Mouse (Mus musculus): ENCODE measurements around the gene Ssmem1. TPM values are rescaled to one million over a fixed set of nuclear protein-coding genes. Genes with fewer than 3 reads are reported as not detected.
A peak's percentile ranks its signal among the peaks of the same experiment; 100 is the strongest.

Gene Ssmem1
- polyA plus RNA-seq, 1 experiment from 2014 or later = not detected

DNA sequence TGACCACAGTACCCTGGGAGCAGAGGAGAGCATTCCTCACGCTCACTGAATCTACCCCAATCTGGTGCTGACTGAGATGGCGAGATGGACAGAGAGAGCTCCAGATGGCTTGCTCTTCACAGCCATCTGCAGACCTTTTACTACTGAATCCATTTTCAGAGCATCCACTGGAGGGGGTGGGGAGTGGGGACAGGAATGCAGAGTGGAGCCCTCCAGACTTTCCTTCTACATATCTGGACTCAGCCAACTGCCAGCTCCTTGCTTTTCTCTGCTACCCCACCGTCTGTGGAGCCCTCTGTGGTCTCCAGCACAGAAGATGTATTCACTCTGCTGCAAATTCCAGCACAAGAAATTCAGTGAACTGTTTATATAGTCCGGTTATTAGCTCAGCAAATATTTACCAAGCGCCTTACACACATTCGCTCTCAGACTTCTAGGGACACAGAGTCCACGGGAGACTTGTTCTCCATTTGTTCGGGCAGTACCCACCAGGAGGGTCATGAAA lies 32.4 kb upstream of the Ssmem1 start:
- Histone ChIP-seq H3K36me3 (peaks cover 33% of the 10 kb centered on the region), H3K27me3 (no peaks in the 10 kb centered on the region), H3K9ac (no peak overlapping the region), H3K9me3 (no peaks in the 10 kb centered on the region), H3K4me1 (peaks cover 5% of the 10 kb centered on the region; the same call in 1 of the 2 replicates), H3K4me3 (no peak overlapping the region), H3K27ac (peak overlapping the region; percentile 28; the same call in 1 of the 2 replicates), H3K4me2 (no peak overlapping the region)
- ATAC-seq (ENCODE audit: insufficient number of reproducible peaks, insufficient read depth, low FRiP score, low TSS enrichment, low read depth) = no peak
- WGBS = 79% methylated on average over 8 of the region's 8 CpGs

- Histone ChIP-seq H3K27ac (no peak overlapping the region), H3K4me3 (no peak overlapping the region), H3K9me3 (no peaks in the 10 kb centered on the region), H3K9ac (no peak overlapping the region), H3K4me2 (no peak overlapping the region), H3K36me3 (peaks cover 38% of the 10 kb centered on the region), H3K27me3 (no peaks in the 10 kb centered on the region), H3K4me1 (peaks cover 5% of the 10 kb centered on the region; the same call in 1 of the 2 replicates)
- ATAC-seq (ENCODE audit: insufficient number of reproducible peaks, insufficient read depth, low FRiP score, low TSS enrichment, low read depth) = no peak
- WGBS = 86% methylated on average over 6 of the region's 6 CpGs
Measured at GRCm38 (mm10) chr6:30477784-30478183, 31.9 kb upstream of the Ssmem1 start.

DNA sequence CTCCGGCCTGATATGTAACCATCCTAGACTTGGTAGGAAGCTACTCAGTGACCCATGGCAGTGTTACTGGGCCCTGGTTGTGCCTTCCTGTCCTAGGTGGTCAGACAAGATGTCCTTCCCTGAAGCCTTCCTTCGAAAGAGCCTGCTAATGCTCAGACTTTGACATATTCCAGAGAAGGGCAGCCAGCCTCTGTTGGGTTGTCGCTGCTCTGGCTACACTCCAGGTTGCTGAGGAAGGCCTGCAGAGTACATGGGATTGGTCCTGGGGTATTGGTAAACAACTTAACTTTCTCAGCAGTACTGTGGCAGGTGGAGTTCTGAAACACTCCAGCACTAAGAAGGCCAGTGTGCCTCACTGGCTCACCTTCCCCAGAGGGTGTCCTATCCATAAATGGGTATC lies 30.2 kb upstream of the Ssmem1 start:
- Histone ChIP-seq H3K4me1 (peaks cover 5% of the 10 kb centered on the region; the same call in 1 of the 2 replicates), H3K27me3 (no peaks in the 10 kb centered on the region), H3K9ac (no peak overlapping the region), H3K27ac (no peak overlapping the region), H3K4me2 (no peak overlapping the region), H3K36me3 (peaks cover 54% of the 10 kb centered on the region), H3K4me3 (no peak overlapping the region), H3K9me3 (no peaks in the 10 kb centered on the region)
- 91% methylated on average over 3 of the region's 3 CpGs for WGBS
- ATAC-seq (ENCODE audit: insufficient number of reproducible peaks, insufficient read depth, low FRiP score, low TSS enrichment, low read depth) = no peak

- Histone ChIP-seq H3K36me3 (peaks cover 87% of the 10 kb centered on the region), H3K4me1 (no peaks in the 10 kb centered on the region), H3K4me3 (no peak overlapping the region), H3K9me3 (no peaks in the 10 kb centered on the region), H3K27ac (no peak overlapping the region), H3K9ac (no peak overlapping the region), H3K4me2 (no peak overlapping the region), H3K27me3 (no peaks in the 10 kb centered on the region)
- 67% methylated on average over 2 of the region's 2 CpGs for WGBS
- ATAC-seq (ENCODE audit: insufficient number of reproducible peaks, insufficient read depth, low FRiP score, low TSS enrichment, low read depth) = no peak
Measured at GRCm38 (mm10) chr6:30482908-30483307, 26.7 kb upstream of the Ssmem1 start.

DNA sequence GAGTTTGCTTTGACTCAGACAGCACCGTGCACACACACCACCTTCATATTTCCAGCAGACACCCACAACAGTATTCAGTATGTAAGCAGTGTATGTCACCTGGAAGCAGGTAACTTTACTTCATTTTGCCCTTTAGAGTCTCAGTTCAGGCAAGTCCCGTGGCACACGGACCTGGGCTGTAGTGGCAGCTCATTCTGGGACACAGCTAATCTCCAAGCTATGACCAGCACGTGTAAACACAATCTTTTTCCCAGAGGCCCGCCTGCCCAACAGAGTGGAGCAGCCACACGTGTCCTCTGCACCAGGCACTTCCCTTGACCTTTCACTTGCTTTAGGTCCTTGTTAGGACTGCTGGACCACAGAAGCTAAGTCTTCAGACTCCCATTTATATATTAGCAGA lies 23.1 kb upstream of the Ssmem1 start:
- 90% methylated on average over 6 of the region's 6 CpGs for WGBS
- H3K4me3 ChIP-seq = no peak overlapping the region
- ATAC-seq (ENCODE audit: insufficient number of reproducible peaks, insufficient read depth, low FRiP score, low TSS enrichment, low read depth) = no peak
- no peaks in the 10 kb centered on the region for H3K4me1 ChIP-seq
- H3K9me3 ChIP-seq = no peaks in the 10 kb centered on the region
- H3K4me2 ChIP-seq = no peak overlapping the region
- H3K27ac ChIP-seq = no peak overlapping the region
- H3K36me3 ChIP-seq = peaks cover 91% of the 10 kb centered on the region
- no peaks in the 10 kb centered on the region for H3K27me3 ChIP-seq
- H3K9ac ChIP-seq = no peak overlapping the region

- no peaks in the 10 kb centered on the region for H3K9me3 ChIP-seq
- H3K27ac ChIP-seq = no peak overlapping the region
- H3K27me3 ChIP-seq = no peaks in the 10 kb centered on the region
- H3K4me2 ChIP-seq = no peak overlapping the region
- no peak for ATAC-seq (ENCODE audit: insufficient number of reproducible peaks, insufficient read depth, low FRiP score, low TSS enrichment, low read depth)
- peaks cover 48% of the 10 kb centered on the region for H3K36me3 ChIP-seq
- H3K4me3 ChIP-seq = no peak overlapping the region
- 46% methylated on average over 3 of the region's 3 CpGs for WGBS
- H3K4me1 ChIP-seq = peaks cover 3% of the 10 kb centered on the region
- H3K9ac ChIP-seq = no peak overlapping the region
Measured at GRCm38 (mm10) chr6:30499049-30499448, 10.6 kb upstream of the Ssmem1 start.

GRCm38 (mm10) chr6:30508824-30509223 lies 825 bp upstream of the Ssmem1 start:
- Histone ChIP-seq H3K36me3 (peaks cover 25% of the 10 kb centered on the region), H3K4me2 (peak overlapping the region; percentile 68), H3K9me3 (no peaks in the 10 kb centered on the region), H3K4me3 (peak overlapping the region; percentile 57), H3K4me1 (peaks cover 13% of the 10 kb centered on the region), H3K27me3 (no peaks in the 10 kb centered on the region), H3K27ac (peak overlapping the region; percentile 99), H3K9ac (peak overlapping the region; percentile 89)
- 8% methylated on average over 2 of the region's 2 CpGs for WGBS
- ATAC-seq (ENCODE audit: insufficient number of reproducible peaks, insufficient read depth, low FRiP score, low TSS enrichment, low read depth) = no peak

- Histone ChIP-seq H3K27ac (peak overlapping the region; percentile 99), H3K27me3 (no peaks in the 10 kb centered on the region), H3K9me3 (no peaks in the 10 kb centered on the region), H3K4me1 (peaks cover 20% of the 10 kb centered on the region), H3K36me3 (peaks cover 15% of the 10 kb centered on the region), H3K4me2 (peak overlapping the region; percentile 68), H3K9ac (peak overlapping the region; percentile 62; the same call in 1 of the 2 replicates), H3K4me3 (no peak overlapping the region)
- WGBS = 62% methylated on average over 5 of the region's 5 CpGs
- no peak for ATAC-seq (ENCODE audit: insufficient number of reproducible peaks, insufficient read depth, low FRiP score, low TSS enrichment, low read depth)
Measured at GRCm38 (mm10) chr6:30510291-30510690, 642 bp downstream of the Ssmem1 start.

- H3K4me3 ChIP-seq = no peak overlapping the region
- H3K4me2 ChIP-seq = peak overlapping the region; percentile 16; the same call in 1 of the 2 replicates
- H3K27me3 ChIP-seq = no peaks in the 10 kb centered on the region
- H3K36me3 ChIP-seq = no peaks in the 10 kb centered on the region
- H3K9me3 ChIP-seq = no peaks in the 10 kb centered on the region
- H3K27ac ChIP-seq = peak overlapping the region; percentile 81
- H3K4me1 ChIP-seq = peaks cover 27% of the 10 kb centered on the region
- no peak for ATAC-seq (ENCODE audit: insufficient number of reproducible peaks, insufficient read depth, low FRiP score, low TSS enrichment, low read depth)
- peak overlapping the region; percentile 21; the same call in 1 of the 2 replicates for H3K9ac ChIP-seq
- 2% methylated on average over 9 of the region's 9 CpGs for WGBS
Measured at GRCm38 (mm10) chr6:30514242-30514641, 4.6 kb downstream of the Ssmem1 start.

GRCm38 (mm10) chr6:30520400-30520799 lies 10.8 kb downstream of the Ssmem1 start:
- Histone ChIP-seq H3K9ac (no peak overlapping the region), H3K4me3 (no peak overlapping the region), H3K4me1 (peaks cover 17% of the 10 kb centered on the region), H3K27me3 (no peaks in the 10 kb centered on the region), H3K27ac (no peak overlapping the region), H3K36me3 (no peaks in the 10 kb centered on the region), H3K4me2 (no peak overlapping the region), H3K9me3 (no peaks in the 10 kb centered on the region)
- 69% methylated on average over 11 of the region's 11 CpGs for WGBS
- ATAC-seq (ENCODE audit: insufficient number of reproducible peaks, insufficient read depth, low FRiP score, low TSS enrichment, low read depth) = no peak

- Histone ChIP-seq H3K36me3 (no peaks in the 10 kb centered on the region), H3K4me1 (peaks cover 50% of the 10 kb centered on the region), H3K4me2 (no peak overlapping the region), H3K9ac (no peak overlapping the region), H3K27me3 (no peaks in the 10 kb centered on the region), H3K27ac (peak overlapping the region; percentile 97), H3K4me3 (no peak overlapping the region), H3K9me3 (no peaks in the 10 kb centered on the region)
- ATAC-seq (ENCODE audit: insufficient number of reproducible peaks, insufficient read depth, low FRiP score, low TSS enrichment, low read depth) = no peak
- 25% methylated on average over 7 of the region's 7 CpGs for WGBS
Measured at GRCm38 (mm10) chr6:30525456-30526332, 16.0 kb downstream of the Ssmem1 start.

Measured in embryonic facial prominence, embryonic 13.5 days (tissue).